Mouse (Mus musculus): ENCODE measurements at regions not wholly inside any gene's neighbourhood (a gene's known extent, or its start where the extent isn't known, plus 50 kb on each side); places are given as distances from the start of the nearest gene placed in this dataset.

GRCm38 (mm10) chr8:8102010-8102727 is 558.9 kb downstream of the Efnb2 start:
- TF ChIP-seq MAFK (IDR thresholded peaks at IDR 0.05; ENCODE audit: insufficient read depth, low read depth, low read length) = no peak
- no peak for TF ChIP-seq ZC3H11A (IDR thresholded peaks at IDR 0.05; ENCODE audit: borderline replicate concordance, low read depth, low read length)
- DNase-seq (ENCODE audit: low read depth, low spot score) = no peak
- Histone ChIP-seq H3K4me1 (ENCODE audit: control insufficient read depth in 2 of 2, insufficient read depth in 2 of 2, low read length in 2 of 2, poor library complexity in 1 of 2) (no peaks in the 10 kb centered on the region), H3K36me3 (ENCODE audit: control insufficient read depth, insufficient read depth, low read length, poor library complexity, severe bottlenecking) (no peaks in the 10 kb centered on the region), H3K9ac (ENCODE audit: insufficient read depth, low read depth, low read length, poor library complexity, severe bottlenecking) (no peak overlapping the region), H3K27ac (ENCODE audit: insufficient read depth, low read depth, low read length, poor library complexity, severe bottlenecking) (no peak overlapping the region), H3K4me3 (ENCODE audit: insufficient read depth in 1 of 2, low read depth in 1 of 2, low read length in 2 of 2, poor library complexity in 1 of 2, severe bottlenecking in 1 of 2) (no peak overlapping the region), H3K9me3 (ENCODE audit: control insufficient read depth, insufficient read depth, low read depth, low read length) (no peaks in the 10 kb centered on the region)
- in situ Hi-C loops (cut with MboI; ENCODE audit: low sequenced_read_pairs in 2 of 2, unreplicated experiment in 2 of 2) = no loop called here

- Histone ChIP-seq H3K9ac (ENCODE audit: insufficient read depth, low read depth, low read length, poor library complexity, severe bottlenecking) (no peak overlapping the region), H3K9me3 (ENCODE audit: control insufficient read depth, insufficient read depth, low read depth, low read length) (no peaks in the 10 kb centered on the region), H3K27ac (ENCODE audit: insufficient read depth, low read depth, low read length, poor library complexity, severe bottlenecking) (no peak overlapping the region), H3K4me1 (ENCODE audit: control insufficient read depth in 2 of 2, insufficient read depth in 2 of 2, low read length in 2 of 2, poor library complexity in 1 of 2) (no peaks in the 10 kb centered on the region), H3K4me3 (ENCODE audit: insufficient read depth in 1 of 2, low read depth in 1 of 2, low read length in 2 of 2, poor library complexity in 1 of 2, severe bottlenecking in 1 of 2) (no peak overlapping the region), H3K36me3 (ENCODE audit: control insufficient read depth, insufficient read depth, low read length, poor library complexity, severe bottlenecking) (no peaks in the 10 kb centered on the region)
- in situ Hi-C loops (cut with MboI; ENCODE audit: low sequenced_read_pairs in 2 of 2, unreplicated experiment in 2 of 2) = no loop called here
- no peak for TF ChIP-seq ZNF384 (IDR thresholded peaks at IDR 0.05; ENCODE audit: low read depth, low read length)
- no peak for TF ChIP-seq MAFK (IDR thresholded peaks at IDR 0.05; ENCODE audit: insufficient read depth, low read depth, low read length)
- no peak for TF ChIP-seq ZC3H11A (IDR thresholded peaks at IDR 0.05; ENCODE audit: borderline replicate concordance, low read depth, low read length)
- no peak for TF ChIP-seq CHD2 (IDR thresholded peaks at IDR 0.05; ENCODE audit: low read depth, low read length)
- TF ChIP-seq HCFC1 (IDR thresholded peaks at IDR 0.05; ENCODE audit: borderline replicate concordance, insufficient read depth, low read length) = no peak
- DNase-seq (ENCODE audit: low read depth, low spot score) = no peak
Observed at GRCm38 (mm10) chr8:8092551-8092950, 568.5 kb downstream of the Efnb2 start.

- Histone ChIP-seq H3K9me3 (ENCODE audit: control insufficient read depth, insufficient read depth, low read depth, low read length) (no peaks in the 10 kb centered on the region), H3K4me1 (ENCODE audit: control insufficient read depth in 2 of 2, insufficient read depth in 2 of 2, low read length in 2 of 2, poor library complexity in 1 of 2) (no peaks in the 10 kb centered on the region), H3K4me3 (ENCODE audit: insufficient read depth in 1 of 2, low read depth in 1 of 2, low read length in 2 of 2, poor library complexity in 1 of 2, severe bottlenecking in 1 of 2) (no peak overlapping the region), H3K27ac (ENCODE audit: insufficient read depth, low read depth, low read length, poor library complexity, severe bottlenecking) (no peak overlapping the region), H3K9ac (ENCODE audit: insufficient read depth, low read depth, low read length, poor library complexity, severe bottlenecking) (no peak overlapping the region), H3K36me3 (ENCODE audit: control insufficient read depth, insufficient read depth, low read length, poor library complexity, severe bottlenecking) (no peaks in the 10 kb centered on the region)
- TF ChIP-seq MAFK (IDR thresholded peaks at IDR 0.05; ENCODE audit: insufficient read depth, low read depth, low read length) (no peak), CHD2 (IDR thresholded peaks at IDR 0.05; ENCODE audit: low read depth, low read length) (no peak), HCFC1 (IDR thresholded peaks at IDR 0.05; ENCODE audit: borderline replicate concordance, insufficient read depth, low read length) (no peak), ZC3H11A (IDR thresholded peaks at IDR 0.05; ENCODE audit: borderline replicate concordance, low read depth, low read length) (no peak), ZNF384 (IDR thresholded peaks at IDR 0.05; ENCODE audit: low read depth, low read length) (no peak)
- DNase-seq (ENCODE audit: low read depth, low spot score) = no peak
- in situ Hi-C loops (cut with MboI; ENCODE audit: low sequenced_read_pairs in 2 of 2, unreplicated experiment in 2 of 2) = no loop called here
Observed at GRCm38 (mm10) chr8:8084652-8085051, 576.4 kb downstream of the Efnb2 start.

- no peak overlapping the region for H3K9ac ChIP-seq (ENCODE audit: insufficient read depth, low read depth, low read length, poor library complexity, severe bottlenecking)
- H3K36me3 ChIP-seq (ENCODE audit: control insufficient read depth, insufficient read depth, low read length, poor library complexity, severe bottlenecking) = no peaks in the 10 kb centered on the region
- no peak for DNase-seq (ENCODE audit: low read depth, low spot score)
- no peaks in the 10 kb centered on the region for H3K9me3 ChIP-seq (ENCODE audit: control insufficient read depth, insufficient read depth, low read depth, low read length)
- H3K4me3 ChIP-seq (ENCODE audit: insufficient read depth in 1 of 2, low read depth in 1 of 2, low read length in 2 of 2, poor library complexity in 1 of 2, severe bottlenecking in 1 of 2) = no peak overlapping the region
- TF ChIP-seq CHD2 (IDR thresholded peaks at IDR 0.05; ENCODE audit: low read depth, low read length) = no peak
- TF ChIP-seq HCFC1 (IDR thresholded peaks at IDR 0.05; ENCODE audit: borderline replicate concordance, insufficient read depth, low read length) = no peak
- no peak for TF ChIP-seq ZNF384 (IDR thresholded peaks at IDR 0.05; ENCODE audit: low read depth, low read length)
- TF ChIP-seq MAFK (IDR thresholded peaks at IDR 0.05; ENCODE audit: insufficient read depth, low read depth, low read length) = no peak
- no peak for TF ChIP-seq ZC3H11A (IDR thresholded peaks at IDR 0.05; ENCODE audit: borderline replicate concordance, low read depth, low read length)
- no peak overlapping the region for H3K27ac ChIP-seq (ENCODE audit: insufficient read depth, low read depth, low read length, poor library complexity, severe bottlenecking)
- H3K4me1 ChIP-seq (ENCODE audit: control insufficient read depth in 2 of 2, insufficient read depth in 2 of 2, low read length in 2 of 2, poor library complexity in 1 of 2) = no peaks in the 10 kb centered on the region
- in situ Hi-C loops (cut with MboI; ENCODE audit: low sequenced_read_pairs in 2 of 2, unreplicated experiment in 2 of 2) = no loop called here
Observed at GRCm38 (mm10) chr8:8064074-8064473, 597.0 kb downstream of the Efnb2 start.

Measured in ES-E14 (cell line).